Mouse (Mus musculus): ENCODE results near the gene Ddi1.

DNA sequence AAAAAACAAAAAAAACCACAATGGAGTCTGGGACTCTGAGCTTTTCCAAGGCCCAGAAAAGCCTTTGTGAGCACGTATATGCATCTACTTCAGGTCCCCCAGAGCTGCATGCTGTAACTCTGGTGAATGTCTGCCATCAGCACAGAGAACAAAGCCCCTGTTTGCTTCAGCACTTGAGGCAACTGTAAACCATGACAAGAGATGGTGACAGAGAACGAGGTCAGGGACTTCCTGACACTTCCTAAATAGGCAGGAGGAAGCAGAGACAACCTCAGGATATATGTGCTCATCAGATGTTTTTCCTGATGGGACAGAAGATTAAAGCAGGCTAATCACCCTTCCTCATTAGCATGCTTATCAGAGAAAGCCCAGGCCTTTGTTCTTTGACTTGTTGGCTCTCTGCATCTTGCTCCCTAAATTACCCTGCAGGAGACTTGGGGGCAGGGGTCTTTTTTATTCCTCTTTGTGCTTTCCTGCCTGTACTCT, 19.6 kb upstream of the Ddi1 start:
- no peak for TF ChIP-seq POLR2A (IDR thresholded peaks at IDR 0.05; ENCODE audit: insufficient read depth, low read depth, low read length)
- TF ChIP-seq CTCF (IDR thresholded peaks at IDR 0.05; ENCODE audit: insufficient read depth, low read depth, low read length), result no peak

Data from olfactory bulb, adult 2 months (tissue).